Mouse (Mus musculus): ENCODE measurements around the gene Zfp961. TPM values are rescaled to one million over a fixed set of nuclear protein-coding genes. Genes with fewer than 3 reads are reported as not detected.

Gene Zfp961
- polyA plus RNA-seq, 1 experiment: 1.9 TPM

GRCm38 (mm10) chr8:71974211-71974610 lies 23.4 kb downstream of the Zfp961 start:
- no peaks in the 10 kb centered on the region for H3K27me3 ChIP-seq (ENCODE audit: control insufficient read depth, insufficient read depth, low read length)
- no peak overlapping the region for H3K4me3 ChIP-seq (ENCODE audit: low read depth, low read length)
- 85% methylated on average over 3 of the region's 3 CpGs for WGBS
- 0 out of 2 replicates have a peak, but pooled peaks cover 2% of the 10 kb centered on the region for H3K36me3 ChIP-seq (ENCODE audit: control insufficient read depth, insufficient read depth, low read length)
- H3K4me1 ChIP-seq (ENCODE audit: control insufficient read depth, insufficient read depth, insufficient read length, low read length): no peaks in the 10 kb centered on the region; the same call in 1 of the 2 replicates
- H3K27ac ChIP-seq (ENCODE audit: insufficient read depth, low read depth, low read length): no peak overlapping the region
- TF ChIP-seq CTCF (IDR thresholded peaks at IDR 0.05; ENCODE audit: extremely low read depth, insufficient read length, insufficient replicate concordance, low read depth, low read length): no peak
- no peak for TF ChIP-seq POLR2A (IDR thresholded peaks at IDR 0.05; ENCODE audit: low read depth, low read length)

- Histone ChIP-seq H3K4me3 (ENCODE audit: low read depth, low read length) (no peak overlapping the region), H3K4me1 (ENCODE audit: control insufficient read depth, insufficient read depth, insufficient read length, low read length) (no peaks in the 10 kb centered on the region; the same call in 1 of the 2 replicates), H3K36me3 (ENCODE audit: control insufficient read depth, insufficient read depth, low read length) (no peaks in the 10 kb centered on the region), H3K27me3 (ENCODE audit: control insufficient read depth, insufficient read depth, low read length) (no peaks in the 10 kb centered on the region), H3K27ac (ENCODE audit: insufficient read depth, low read depth, low read length) (no peak overlapping the region)
- TF ChIP-seq POLR2A (IDR thresholded peaks at IDR 0.05; ENCODE audit: low read depth, low read length) (no peak), CTCF (IDR thresholded peaks at IDR 0.05; ENCODE audit: extremely low read depth, insufficient read length, insufficient replicate concordance, low read depth, low read length) (no peak)
- 18% methylated on average over 2 of the region's 2 CpGs for WGBS
Observed at GRCm38 (mm10) chr8:71981032-71981431, 30.2 kb downstream of the Zfp961 start.

- no peak for TF ChIP-seq CTCF (IDR thresholded peaks at IDR 0.05; ENCODE audit: extremely low read depth, insufficient read length, insufficient replicate concordance, low read depth, low read length)
- TF ChIP-seq POLR2A (IDR thresholded peaks at IDR 0.05; ENCODE audit: low read depth, low read length): no peak
- Histone ChIP-seq H3K36me3 (ENCODE audit: control insufficient read depth, insufficient read depth, low read length) (no peaks in the 10 kb centered on the region), H3K4me1 (ENCODE audit: control insufficient read depth, insufficient read depth, insufficient read length, low read length) (no peaks in the 10 kb centered on the region; the same call in 1 of the 2 replicates), H3K27ac (ENCODE audit: insufficient read depth, low read depth, low read length) (no peak overlapping the region), H3K27me3 (ENCODE audit: control insufficient read depth, insufficient read depth, low read length) (no peaks in the 10 kb centered on the region), H3K4me3 (ENCODE audit: low read depth, low read length) (no peak overlapping the region)
- 48% methylated on average over 4 of the region's 4 CpGs for WGBS
Observed at GRCm38 (mm10) chr8:71981456-71981855, 30.6 kb downstream of the Zfp961 start.

- WGBS: 57% methylated on average over 4 of the region's 4 CpGs
- H3K4me3 ChIP-seq (ENCODE audit: low read depth, low read length): no peak overlapping the region
- H3K36me3 ChIP-seq (ENCODE audit: control insufficient read depth, insufficient read depth, low read length): no peaks in the 10 kb centered on the region
- TF ChIP-seq CTCF (IDR thresholded peaks at IDR 0.05; ENCODE audit: extremely low read depth, insufficient read length, insufficient replicate concordance, low read depth, low read length) (no peak), POLR2A (IDR thresholded peaks at IDR 0.05; ENCODE audit: low read depth, low read length) (no peak)
- H3K27me3 ChIP-seq (ENCODE audit: control insufficient read depth, insufficient read depth, low read length): no peaks in the 10 kb centered on the region
- peaks cover 5% of the 10 kb centered on the region; the same call in 1 of the 2 replicates for H3K4me1 ChIP-seq (ENCODE audit: control insufficient read depth, insufficient read depth, insufficient read length, low read length)
- H3K27ac ChIP-seq (ENCODE audit: insufficient read depth, low read depth, low read length): no peak overlapping the region
Observed at GRCm38 (mm10) chr8:71984601-71985000, 33.8 kb downstream of the Zfp961 start.

- no peaks in the 10 kb centered on the region for H3K27me3 ChIP-seq (ENCODE audit: control insufficient read depth, insufficient read depth, low read length)
- TF ChIP-seq POLR2A (IDR thresholded peaks at IDR 0.05; ENCODE audit: low read depth, low read length) (no peak), CTCF (IDR thresholded peaks at IDR 0.05; ENCODE audit: extremely low read depth, insufficient read length, insufficient replicate concordance, low read depth, low read length) (no peak)
- WGBS: 14% methylated on average over 24 of the region's 24 CpGs
- no peaks in the 10 kb centered on the region for H3K36me3 ChIP-seq (ENCODE audit: control insufficient read depth, insufficient read depth, low read length)
- H3K4me1 ChIP-seq (ENCODE audit: control insufficient read depth, insufficient read depth, insufficient read length, low read length): peaks cover 5% of the 10 kb centered on the region; the same call in 1 of the 2 replicates
- H3K4me3 ChIP-seq (ENCODE audit: low read depth, low read length): peak overlapping the region; percentile 66
- H3K27ac ChIP-seq (ENCODE audit: insufficient read depth, low read depth, low read length): no peak overlapping the region
Observed at GRCm38 (mm10) chr8:71988110-71988866, 37.5 kb downstream of the Zfp961 start.

- Histone ChIP-seq H3K4me1 (ENCODE audit: control insufficient read depth, insufficient read depth, insufficient read length, low read length) (peaks cover 5% of the 10 kb centered on the region; the same call in 1 of the 2 replicates), H3K27ac (ENCODE audit: insufficient read depth, low read depth, low read length) (no peak overlapping the region), H3K4me3 (ENCODE audit: low read depth, low read length) (peak overlapping the region; percentile 66), H3K27me3 (ENCODE audit: control insufficient read depth, insufficient read depth, low read length) (no peaks in the 10 kb centered on the region), H3K36me3 (ENCODE audit: control insufficient read depth, insufficient read depth, low read length) (no peaks in the 10 kb centered on the region)
- TF ChIP-seq CTCF (IDR thresholded peaks at IDR 0.05; ENCODE audit: extremely low read depth, insufficient read length, insufficient replicate concordance, low read depth, low read length) (no peak), POLR2A (IDR thresholded peaks at IDR 0.05; ENCODE audit: low read depth, low read length) (no peak)
- WGBS: 58% methylated on average over 13 of the region's 13 CpGs
Observed at GRCm38 (mm10) chr8:71988867-71989599, 38.2 kb downstream of the Zfp961 start.

GRCm38 (mm10) chr8:71999434-71999833 lies 48.6 kb downstream of the Zfp961 start:
- H3K36me3 ChIP-seq (ENCODE audit: control insufficient read depth, insufficient read depth, low read length): no peaks in the 10 kb centered on the region; the same call in 1 of the 2 replicates

More at GRCm38 (mm10) chr8:71999434-71999833, 48.6 kb downstream of the Zfp961 start:
- no peak overlapping the region for H3K4me3 ChIP-seq (ENCODE audit: low read depth, low read length)
- no peak overlapping the region for H3K27ac ChIP-seq (ENCODE audit: insufficient read depth, low read depth, low read length)
- no peaks in the 10 kb centered on the region for H3K4me1 ChIP-seq (ENCODE audit: control insufficient read depth, insufficient read depth, insufficient read length, low read length)
- TF ChIP-seq CTCF (IDR thresholded peaks at IDR 0.05; ENCODE audit: extremely low read depth, insufficient read length, insufficient replicate concordance, low read depth, low read length): no peak
- TF ChIP-seq POLR2A (IDR thresholded peaks at IDR 0.05; ENCODE audit: low read depth, low read length): no peak
- WGBS: 20% methylated on average over 1 of the region's 1 CpGs
- H3K27me3 ChIP-seq (ENCODE audit: control insufficient read depth, insufficient read depth, low read length): no peaks in the 10 kb centered on the region
